Mouse (Mus musculus) CD4-positive, CD25-positive, alpha-beta regulatory T cell, adult 4 months (primary cell): ENCODE measurements around the gene Prkcb. TPM values are rescaled to one million over a fixed set of nuclear protein-coding genes. Genes with fewer than 3 reads are reported as not detected.

Source experiments
- polyA plus RNA-seq, 2 experiments: library from polyadenylated mRNA; unstranded; fragments of 100-300 nt; shearing (Covaris generic); gene quantifications; one replicate each; pipeline ENCODE4 v1.2.1; 2017

Prkcb gene
- polyA plus RNA-seq, 2 experiments from 2014 or later: 64.4 to 70.8 TPM

Other genes starting within 250 kb of the Prkcb start
- gene Ubfd1, start 221.6 kb upstream of the Prkcb start, polyA plus RNA-seq: 10 to 100 TPM; 10.2 to 10.4 TPM
- 1 to 10 TPM; 6.6 to 7.5 TPM for gene Ears2, start 221.5 kb upstream of the Prkcb start, polyA plus RNA-seq
- gene Ndufab1, start 186.9 kb upstream of the Prkcb start, polyA plus RNA-seq: 100 to 1,000 TPM; 117 to 166 TPM
- gene Palb2, start 155.8 kb upstream of the Prkcb start, polyA plus RNA-seq: 10 to 100 TPM in 1 of 2 experiments, 1 to 10 TPM in 1; 10.0 to 12.7 TPM
- 100 to 1,000 TPM in 1 of 2 experiments, 10 to 100 TPM in 1; 97.3 to 118 TPM for gene Dctn5, start 155.7 kb upstream of the Prkcb start, polyA plus RNA-seq
- 10 to 100 TPM in 1 of 2 experiments, 1 to 10 TPM in 1; 5.3 to 17.9 TPM for gene Plk1, start 129.3 kb upstream of the Prkcb start, polyA plus RNA-seq
- gene Ern2, start 102.5 kb upstream of the Prkcb start, polyA plus RNA-seq: under 1 TPM in 1 of 2 experiments, not detected in 1; 0.11 TPM
- not detected for gene Chp2, start 69.3 kb upstream of the Prkcb start, polyA plus RNA-seq